Mouse (Mus musculus) MEL (cell line): ENCODE data around the gene Npcd. TPM values are rescaled to one million over a fixed set of nuclear protein-coding genes. Genes with fewer than 3 reads are reported as not detected.

Experiments used
- DNase-seq: peaks from one replicate; pipeline ENCODE4 v3.0.0; 2011; ENCODE audit warnings: low read depth, low spot score
- H3K27ac ChIP-seq: 2 replicates; pipeline ENCODE4 v1.5.1; 2012; ENCODE audit warnings: low read depth, mild to moderate bottlenecking, control low read depth, low read length, moderate library complexity; ENCODE audit not compliant: control insufficient read depth
- H3K27me3 ChIP-seq, 2 experiments: fragments of 150-350 bp in 1 of 2; sonication (generic) in 1 of 2; 2 replicates each; pipeline ENCODE4 v1.6.1; 2012; ENCODE audit warnings: low read length in 2 of 2, mild to moderate bottlenecking in 2 of 2, improper control_type of control experiment in 1 of 2, moderate library complexity in 1 of 2; ENCODE audit not compliant: insufficient read depth in 2 of 2, control insufficient read depth in 1 of 2
- H3K36me3 ChIP-seq, 2 experiments: 2 replicates each; pipeline ENCODE4 v1.6.1; 2012 to 2014; ENCODE audit warnings: low read length in 2 of 2, improper control_type of control experiment in 1 of 2, inconsistent platforms in 1 of 2, mild to moderate bottlenecking in 1 of 2; ENCODE audit not compliant: insufficient read depth in 2 of 2, control insufficient read depth in 1 of 2
- H3K4me1 ChIP-seq, 2 experiments: fragments of 150-350 bp in 1 of 2; sonication (generic) in 1 of 2; 2 replicates each; pipeline ENCODE4 v1.6.1; 2012; ENCODE audit warnings: low read length in 2 of 2, improper control_type of control experiment in 1 of 2, mild to moderate bottlenecking in 1 of 2; ENCODE audit not compliant: insufficient read depth in 2 of 2, control insufficient read depth in 1 of 2
- H3K4me3 ChIP-seq, 2 experiments: fragments of 150-350 bp in 1 of 2; sonication (generic) in 1 of 2; 2 replicates each; pipeline ENCODE4 v1.5.1; 2012; ENCODE audit warnings: low read depth in 2 of 2, low read length in 2 of 2, mild to moderate bottlenecking in 2 of 2, moderate library complexity in 2 of 2, control low read depth in 1 of 2, improper control_type of control experiment in 1 of 2; ENCODE audit not compliant: control insufficient read depth in 1 of 2, insufficient read depth in 1 of 2
- H3K79me2 ChIP-seq: 2 replicates; pipeline ENCODE4 v1.6.1; 2012; ENCODE audit warnings: mild to moderate bottlenecking, low read length, moderate library complexity; ENCODE audit not compliant: control insufficient read depth, poor library complexity, insufficient read depth
- H3K9ac ChIP-seq: 2 replicates; pipeline ENCODE4 v1.6.1; 2012; ENCODE audit warnings: low read depth, mild to moderate bottlenecking, control low read depth, low read length, moderate library complexity; ENCODE audit not compliant: control insufficient read depth, poor library complexity, severe bottlenecking
- H3K9me3 ChIP-seq: fragments of 150-350 bp; sonication (generic); replicated peaks from 2 replicates; pipeline ENCODE4 v1.6.1; 2012; ENCODE audit warnings: mild to moderate bottlenecking, low read length, improper control_type of control experiment, moderate library complexity; ENCODE audit not compliant: insufficient read depth
- BHLHE40 ChIP-seq: IDR thresholded peaks from 2 replicates; pipeline ENCODE4 v1.6.1; 2012; ENCODE audit warnings: low read depth, mild to moderate bottlenecking, inconsistent platforms, low read length, improper control_type of control experiment, borderline replicate concordance
- CTCF ChIP-seq, 3 experiments: IDR thresholded peaks in 2 of 3; conservative IDR thresholded peaks in 1 of 3; 2 replicates each; pipeline ENCODE4 v1.5.1; 2011 to 2012; ENCODE audit warnings: low read length in 3 of 3, low read depth in 2 of 3, mild to moderate bottlenecking in 2 of 3, improper control_type of control experiment in 1 of 3, inconsistent platforms in 1 of 3, mixed read lengths in 1 of 3, moderate library complexity in 1 of 3; ENCODE audit not compliant: control insufficient read depth in 1 of 3, insufficient read depth in 1 of 3, poor library complexity in 1 of 3, severe bottlenecking in 1 of 3
- ETS1 ChIP-seq: IDR thresholded peaks from 2 replicates; pipeline ENCODE4 v1.6.1; 2012; ENCODE audit warnings: low read depth, mild to moderate bottlenecking, inconsistent platforms, low read length, improper control_type of control experiment, moderate library complexity
- GATA1 ChIP-seq: IDR thresholded peaks from 2 replicates; pipeline ENCODE4 v1.6.1; 2011; ENCODE audit warnings: low read depth, low read length, improper control_type of control experiment
- HCFC1 ChIP-seq: IDR thresholded peaks from 2 replicates; pipeline ENCODE4 v1.6.1; 2012; ENCODE audit warnings: low read depth, mild to moderate bottlenecking, inconsistent platforms, low read length, improper control_type of control experiment, moderate library complexity
- MAFK ChIP-seq: IDR thresholded peaks from 2 replicates; pipeline ENCODE4 v1.6.1; 2011; ENCODE audit warnings: low read depth, mild to moderate bottlenecking, low read length, improper control_type of control experiment, borderline replicate concordance
- MAZ ChIP-seq: IDR thresholded peaks from 2 replicates; pipeline ENCODE4 v1.6.1; 2012; ENCODE audit warnings: low read depth, mild to moderate bottlenecking, inconsistent platforms, low read length, improper control_type of control experiment
- MXI1 ChIP-seq: IDR thresholded peaks from 2 replicates; pipeline ENCODE4 v1.6.1; 2011; ENCODE audit warnings: mild to moderate bottlenecking, low read depth, low read length, improper control_type of control experiment
- MYB ChIP-seq: IDR thresholded peaks from 2 replicates; pipeline ENCODE4 v1.6.1; 2011; ENCODE audit warnings: mild to moderate bottlenecking, low read depth, low read length, improper control_type of control experiment
- MYC ChIP-seq: IDR thresholded peaks from 2 replicates; pipeline ENCODE4 v1.6.1; 2011; ENCODE audit warnings: low read depth, mild to moderate bottlenecking, low read length, improper control_type of control experiment, moderate library complexity
- NELFE ChIP-seq: IDR thresholded peaks from 2 replicates; pipeline ENCODE4 v1.6.1; 2011; ENCODE audit warnings: low read depth, low read length, improper control_type of control experiment
- POLR2A ChIP-seq, 2 experiments: IDR thresholded peaks; 2 replicates each; pipeline ENCODE4 v1.6.1; 2011 to 2012; ENCODE audit warnings: low read length in 2 of 2, mild to moderate bottlenecking in 2 of 2, control low read depth in 1 of 2, improper control_type of control experiment in 1 of 2, low read depth in 1 of 2, moderate library complexity in 1 of 2; ENCODE audit not compliant: control insufficient read depth in 1 of 2, insufficient read depth in 1 of 2, poor library complexity in 1 of 2
- POLR2AphosphoS2 ChIP-seq: IDR thresholded peaks from 2 replicates; pipeline ENCODE4 v1.6.1; 2011; ENCODE audit warnings: low read length, improper control_type of control experiment
- POLR2AphosphoS5 ChIP-seq: IDR thresholded peaks from 2 replicates; pipeline ENCODE4 v1.6.1; 2012; ENCODE audit warnings: low read depth, borderline replicate concordance, mild to moderate bottlenecking, inconsistent platforms, low read length, moderate library complexity, mixed read lengths
- SIN3A ChIP-seq: IDR thresholded peaks from 2 replicates; pipeline ENCODE4 v1.6.1; 2012; ENCODE audit warnings: low read length, improper control_type of control experiment, inconsistent platforms
- TBP ChIP-seq: IDR thresholded peaks from 2 replicates; pipeline ENCODE4 v1.8.0; 2011; ENCODE audit warnings: low read depth, low read length, improper control_type of control experiment
- TCF12 ChIP-seq: IDR thresholded peaks from 2 replicates; pipeline ENCODE4 v1.6.1; 2014; ENCODE audit warnings: low read depth, mild to moderate bottlenecking, inconsistent platforms, low read length, improper control_type of control experiment, moderate library complexity
- USF1 ChIP-seq: IDR thresholded peaks from 2 replicates; pipeline ENCODE4 v1.6.1; 2014; ENCODE audit warnings: low read depth, mild to moderate bottlenecking, inconsistent platforms, low read length, improper control_type of control experiment, moderate library complexity
- USF2 ChIP-seq, 2 experiments: IDR thresholded peaks; 2 replicates each; pipeline ENCODE4 v1.6.1; 2011 to 2012; ENCODE audit warnings: improper control_type of control experiment in 2 of 2, low read length in 2 of 2, borderline replicate concordance in 1 of 2, inconsistent platforms in 1 of 2, low read depth in 1 of 2, mild to moderate bottlenecking in 1 of 2; ENCODE audit not compliant: insufficient read depth in 1 of 2
- ZMIZ1 ChIP-seq: IDR thresholded peaks from 2 replicates; pipeline ENCODE4 v1.6.1; 2012; ENCODE audit warnings: low read depth, mild to moderate bottlenecking, inconsistent platforms, low read length, improper control_type of control experiment, moderate library complexity
- ZNF384 ChIP-seq: IDR thresholded peaks from 2 replicates; pipeline ENCODE4 v1.6.1; 2012; ENCODE audit warnings: low read depth, mild to moderate bottlenecking, inconsistent platforms, low read length, improper control_type of control experiment
- polyA plus RNA-seq, 2 experiments: library from polyadenylated mRNA; stranded (reverse) in 1 of 2; unstranded in 1 of 2; fragments of >175 nt in 1 of 2; fragments of >200 nt in 1 of 2; gene quantifications; 2 replicates each; pipeline versions ENCODE4 v1.2.1 to v1.2.4; 2012; ENCODE audit warnings: low replicate concordance in 2 of 2, low read depth in 1 of 2; ENCODE audit not compliant: insufficient read length in 2 of 2, insufficient read depth in 1 of 2, missing spikeins in 1 of 2
- total RNA-seq: library from RNA; depleted of rRNA; stranded (reverse); fragments of 300-350 nt; gene quantifications from 2 replicates; pipeline ENCODE4 v1.2.3, GENCODE M21; 2012

Gene Npcd
- total and polyA plus RNA-seq, 3 experiments, result not detected

GRCm38 (mm10) chr15:79842985-79843384, 8.9 kb upstream of the Npcd start:
- TF ChIP-seq TCF12 (peak; percentile 27; the same call in 1 of the 2 replicates), POLR2A (IDR thresholded peaks at IDR 0.05; ENCODE audit: control insufficient read depth in 1 of 2, insufficient read depth in 1 of 2, low read depth in 1 of 2, low read length in 2 of 2, poor library complexity in 1 of 2) (peak in 1 of 2 experiments; percentile 83; a peak in 2 of 4 replicates), ZMIZ1 (peak; percentile 66; the same call in 1 of the 2 replicates), TBP (peak; percentile 81), GATA1 (no peak), MAZ (no peak), ZNF384 (peak; percentile 14; the same call in 1 of the 2 replicates), NELFE (peak; percentile 74), POLR2AphosphoS2 (peak; percentile 47; the same call in 1 of the 2 replicates), HCFC1 (peak; percentile 74), SIN3A (no peak; the same call in 1 of the 2 replicates)
- Histone ChIP-seq H3K9ac (peak overlapping the region; percentile 54), H3K27ac (no peak overlapping the region), H3K4me3 (peak overlapping the region; percentile 47 to 90), H3K4me1 (0 out of 4 replicates have a peak, but pooled peaks cover 0 to 8% of the 10 kb centered on the region in 2 experiments), H3K36me3 (no peaks in the 10 kb centered on the region), H3K79me2 (peaks cover 2% of the 10 kb centered on the region; the same call in 1 of the 2 replicates), H3K27me3 (no peaks in the 10 kb centered on the region; a peak in 1 of 4 replicates), H3K9me3 (no peaks in the 10 kb centered on the region)
- DNase-seq, result peak; percentile 84

GRCm38 (mm10) chr15:79840281-79840680, 6.2 kb upstream of the Npcd start:
- H3K9ac ChIP-seq, result no peak overlapping the region

More at GRCm38 (mm10) chr15:79840281-79840680, 6.2 kb upstream of the Npcd start:
- DNase-seq, result no peak
- TF ChIP-seq TCF12, result no peak
- no peak for TF ChIP-seq USF2 (IDR thresholded peaks at IDR 0.05; ENCODE audit: borderline replicate concordance in 1 of 2, insufficient read depth in 1 of 2, low read depth in 1 of 2, low read length in 2 of 2)
- no peak for TF ChIP-seq ETS1
- no peak for TF ChIP-seq MYC
- no peak for TF ChIP-seq MXI1
- no peak for TF ChIP-seq CTCF (IDR thresholded peaks at IDR 0.05 in 2 of 3, conservative IDR thresholded peaks at IDR 0.05 in 1 of 3; ENCODE audit: control insufficient read depth in 1 of 3, insufficient read depth in 1 of 3, low read depth in 2 of 3, low read length in 3 of 3, poor library complexity in 1 of 3, severe bottlenecking in 1 of 3)
- TF ChIP-seq MAZ, result no peak
- no peak for TF ChIP-seq BHLHE40
- no peak for TF ChIP-seq GATA1
- TF ChIP-seq ZMIZ1, result no peak
- TF ChIP-seq MAFK, result no peak
- TF ChIP-seq POLR2AphosphoS2, result no peak
- no peak for TF ChIP-seq MYB
- TF ChIP-seq USF1, result no peak
- TF ChIP-seq POLR2AphosphoS5, result no peak
- Histone ChIP-seq H3K9me3 (no peaks in the 10 kb centered on the region), H3K27ac (no peak overlapping the region), H3K36me3 (no peaks in the 10 kb centered on the region), H3K27me3 (peaks cover 0 to 2% of the 10 kb centered on the region in 2 experiments; a peak in 3 of 4 replicates), H3K4me1 (0 out of 4 replicates have a peak, but pooled peaks cover 0 to 3% of the 10 kb centered on the region in 2 experiments), H3K4me3 (no peak overlapping the region), H3K79me2 (peaks cover 2% of the 10 kb centered on the region; the same call in 1 of the 2 replicates)
